Mouse (Mus musculus): Measurements from ENCODE around the gene Msl1. TPM values are rescaled to one million over a fixed set of nuclear protein-coding genes. Genes with fewer than 3 reads are reported as not detected.

The Msl1 gene
- total and polyA plus RNA-seq, 3 experiments = 25.9 to 58.1 (median 27.3) TPM

DNA sequence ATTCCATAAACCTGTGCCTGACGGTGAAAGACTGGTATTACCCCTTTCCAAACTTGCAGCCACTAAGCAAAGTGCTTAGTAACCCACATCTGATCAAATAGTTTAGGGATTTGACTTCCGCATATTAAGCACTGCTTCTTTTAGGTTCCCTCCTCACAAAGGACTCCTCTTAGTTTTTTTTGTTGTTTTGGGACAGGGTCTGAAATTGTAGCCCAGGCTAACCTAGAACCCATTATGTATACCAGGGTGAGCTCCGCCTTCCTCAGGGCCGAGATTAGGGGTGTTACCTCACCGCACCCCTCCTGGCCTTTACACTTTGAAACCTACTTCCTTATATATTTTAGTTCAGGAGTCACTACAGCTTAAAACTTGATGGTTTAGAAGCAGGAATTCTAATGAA lies 5.5 kb upstream of the Msl1 start:
- dilution Hi-C loops (cut with MboI; ENCODE audit: extremely low pct_ligation_motif_present, extremely low pct_unique_long_range_greater_than_20kb, low sequenced_read_pairs) = no loop called here
- TF ChIP-seq MAX (IDR thresholded peaks at IDR 0.05; ENCODE audit: low read length) (no peak), TBP (conservative IDR thresholded peaks at IDR 0.05; ENCODE audit: low read depth, low read length) (no peak), MEF2A (IDR thresholded peaks at IDR 0.05; ENCODE audit: borderline replicate concordance, low read depth, low read length) (no peak), GABPA (IDR thresholded peaks at IDR 0.05; ENCODE audit: insufficient replicate concordance, low read depth, low read length) (no peak), USF1 (IDR thresholded peaks at IDR 0.05; ENCODE audit: low read depth, low read length) (no peak), ZKSCAN1 (IDR thresholded peaks at IDR 0.05; ENCODE audit: borderline replicate concordance, low read depth, low read length) (no peak), ZC3H11A (IDR thresholded peaks at IDR 0.05; ENCODE audit: low read depth, low read length) (no peak), CTCF (conservative IDR thresholded peaks at IDR 0.05 in 1 of 2, IDR thresholded peaks at IDR 0.05 in 1 of 2; ENCODE audit: low read depth in 2 of 2, low read length in 2 of 2) (no peak), SMC3 (IDR thresholded peaks at IDR 0.05; ENCODE audit: low read depth, low read length) (no peak), PAX5 (IDR thresholded peaks at IDR 0.05; ENCODE audit: low read length) (no peak), JUND (conservative IDR thresholded peaks at IDR 0.05; ENCODE audit: low read depth, low read length) (no peak), SIN3A (IDR thresholded peaks at IDR 0.05; ENCODE audit: low read length) (no peak)
- Histone ChIP-seq H3K4me2 (ENCODE audit: insufficient read depth, low read depth, poor library complexity, severe bottlenecking) (peak overlapping the region; percentile 94), H3K79me2 (replicated peaks; ENCODE audit: control insufficient read depth, extremely low read depth, insufficient read depth, poor library complexity, severe bottlenecking) (0 out of 2 replicates have a peak, but pooled peaks cover 3% of the 10 kb centered on the region), H3K9me3 (replicated peaks; ENCODE audit: low read length) (no peaks in the 10 kb centered on the region), H3K27me3 (replicated peaks) (peaks cover 6% of the 10 kb centered on the region), H3K27ac (ENCODE audit: insufficient read depth, low read depth) (no peak overlapping the region), H3K9ac (ENCODE audit: insufficient read depth, low read depth) (peak overlapping the region; percentile 81), H3K4me1 (ENCODE audit: control insufficient read depth in 1 of 2, insufficient read depth in 2 of 2) (peaks cover 2 to 66% of the 10 kb centered on the region in 2 experiments), H3K4me3 (replicated peaks in 1 of 3; ENCODE audit: low read depth in 2 of 3, low read length in 2 of 3, poor library complexity in 1 of 3) (peak overlapping the region in 2 of 3 experiments; percentile 66 to 78), H3K36me3 (replicated peaks in 1 of 2; ENCODE audit: control insufficient read depth in 1 of 2, insufficient read depth in 1 of 2, low read length in 1 of 2) (peaks cover 0 to 2% of the 10 kb centered on the region in 2 experiments)
- in situ Hi-C loops (cut with MboI; ENCODE audit: low pct_ligation_motif_present, low pct_unique_long_range_greater_than_20kb, low sequenced_read_pairs) = loop anchor here (5.0 to 10.0 kb wide), 3 partner anchors 37 to 93 kb away; partner anchors contain the start of gene Med24
- DNase-seq (ENCODE audit: extremely low read depth) = no peak

DNA sequence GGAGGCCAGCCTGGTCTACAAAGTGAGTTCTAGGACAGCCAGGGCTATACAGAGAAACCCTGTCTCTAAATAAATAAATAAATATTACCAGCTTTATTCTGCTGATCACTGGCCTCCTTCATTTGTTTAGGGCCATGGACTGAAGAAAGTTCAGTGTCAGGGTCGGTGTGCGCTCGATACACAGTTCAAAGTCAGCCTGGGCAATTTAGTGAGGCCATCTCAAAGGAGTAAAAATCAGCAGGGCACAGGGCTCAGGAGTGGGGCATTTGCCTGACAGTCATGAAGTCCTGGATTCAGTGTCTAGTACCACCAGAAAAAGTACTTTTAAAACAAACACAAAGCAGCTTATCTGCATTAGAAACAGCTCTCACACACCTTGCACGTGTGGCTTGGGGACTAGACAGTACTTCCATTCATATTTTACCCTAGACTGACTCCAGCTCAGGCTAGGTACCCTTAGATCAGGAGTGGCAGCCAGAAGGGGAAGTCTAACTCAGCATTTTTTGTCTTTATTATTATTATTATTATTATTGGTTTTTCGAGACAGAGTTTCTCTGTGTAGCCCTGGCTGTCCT lies 4.6 kb upstream of the Msl1 start:
- dilution Hi-C loops (cut with MboI; ENCODE audit: extremely low pct_ligation_motif_present, extremely low pct_unique_long_range_greater_than_20kb, low sequenced_read_pairs) = no loop called here

More for the DNA sequence above, 4.6 kb upstream of the Msl1 start:
- DNase-seq (ENCODE audit: extremely low read depth) = no peak
- in situ Hi-C loops (cut with MboI; ENCODE audit: low pct_ligation_motif_present, low pct_unique_long_range_greater_than_20kb, low sequenced_read_pairs) = loop anchor here (5.0 kb wide), 1 partner anchor 37 kb away; no protein-coding TSS in a partner anchor
- Histone ChIP-seq H3K9ac (ENCODE audit: insufficient read depth, low read depth) (no peak overlapping the region), H3K27ac (ENCODE audit: insufficient read depth, low read depth) (no peak overlapping the region), H3K27me3 (replicated peaks) (peaks cover 3% of the 10 kb centered on the region), H3K4me3 (replicated peaks in 1 of 3; ENCODE audit: low read depth in 2 of 3, low read length in 2 of 3, poor library complexity in 1 of 3) (no peak overlapping the region), H3K9me3 (replicated peaks; ENCODE audit: low read length) (no peaks in the 10 kb centered on the region), H3K36me3 (replicated peaks in 1 of 2; ENCODE audit: control insufficient read depth in 1 of 2, insufficient read depth in 1 of 2, low read length in 1 of 2) (peaks cover 0 to 2% of the 10 kb centered on the region in 2 experiments), H3K4me1 (ENCODE audit: control insufficient read depth in 1 of 2, insufficient read depth in 2 of 2) (peaks cover 2 to 64% of the 10 kb centered on the region in 2 experiments), H3K4me2 (ENCODE audit: insufficient read depth, low read depth, poor library complexity, severe bottlenecking) (no peak overlapping the region), H3K79me2 (replicated peaks; ENCODE audit: control insufficient read depth, extremely low read depth, insufficient read depth, poor library complexity, severe bottlenecking) (peaks cover 5% of the 10 kb centered on the region; the same call in 1 of the 2 replicates)
- no peak for TF ChIP-seq EP300 (IDR thresholded peaks at IDR 0.05; ENCODE audit: low read length)
- TF ChIP-seq USF2 (conservative IDR thresholded peaks at IDR 0.05; ENCODE audit: low read depth, low read length) = no peak
- TF ChIP-seq SIN3A (IDR thresholded peaks at IDR 0.05; ENCODE audit: low read length) = no peak
- TF ChIP-seq ZMIZ1 (IDR thresholded peaks at IDR 0.05; ENCODE audit: low read depth, low read length) = no peak
- no peak for TF ChIP-seq ZC3H11A (IDR thresholded peaks at IDR 0.05; ENCODE audit: low read depth, low read length)
- TF ChIP-seq ELF1 (IDR thresholded peaks at IDR 0.05; ENCODE audit: low read depth, low read length) = no peak
- TF ChIP-seq HCFC1 (IDR thresholded peaks at IDR 0.05; ENCODE audit: low read depth, low read length) = no peak
- TF ChIP-seq ZKSCAN1 (IDR thresholded peaks at IDR 0.05; ENCODE audit: borderline replicate concordance, low read depth, low read length) = no peak
- no peak for TF ChIP-seq NELFE (IDR thresholded peaks at IDR 0.05; ENCODE audit: low read depth, low read length)
- no peak for TF ChIP-seq MAFK (IDR thresholded peaks at IDR 0.05; ENCODE audit: insufficient replicate concordance, low read length)
- TF ChIP-seq KAT2A (IDR thresholded peaks at IDR 0.05; ENCODE audit: insufficient replicate concordance, low read length) = no peak
- no peak for TF ChIP-seq RAD21 (IDR thresholded peaks at IDR 0.05; ENCODE audit: low read depth, low read length)
- TF ChIP-seq ZNF384 (IDR thresholded peaks at IDR 0.05; ENCODE audit: low read depth, low read length) = no peak
- no peak for TF ChIP-seq NRF1 (IDR thresholded peaks at IDR 0.05; ENCODE audit: low read depth, low read length)
- no peak for TF ChIP-seq RCOR1 (conservative IDR thresholded peaks at IDR 0.05; ENCODE audit: low read depth, low read length)
- no peak for TF ChIP-seq BHLHE40 (IDR thresholded peaks at IDR 0.05; ENCODE audit: low read depth, low read length)

All from CH12.LX (cell line).